Mouse (Mus musculus) testis, adult 2 months (tissue): ENCODE data around the gene Zmym5.

Experiments used
- CTCF ChIP-seq: fragments of 200-500 bp; IDR thresholded peaks from 2 replicates; pipeline ENCODE4 v1.5.1; 2012; ENCODE audit warnings: low read depth, mild to moderate bottlenecking, inconsistent platforms, low read length, moderate library complexity; ENCODE audit not compliant: control insufficient read depth, insufficient read depth, insufficient replicate concordance
- POLR2A ChIP-seq: fragments of 200-500 bp; IDR thresholded peaks from 2 replicates; pipeline ENCODE4 v1.6.1; 2012; ENCODE audit warnings: low read depth, mild to moderate bottlenecking, inconsistent platforms, low read length, moderate library complexity; ENCODE audit not compliant: control insufficient read depth

DNA sequence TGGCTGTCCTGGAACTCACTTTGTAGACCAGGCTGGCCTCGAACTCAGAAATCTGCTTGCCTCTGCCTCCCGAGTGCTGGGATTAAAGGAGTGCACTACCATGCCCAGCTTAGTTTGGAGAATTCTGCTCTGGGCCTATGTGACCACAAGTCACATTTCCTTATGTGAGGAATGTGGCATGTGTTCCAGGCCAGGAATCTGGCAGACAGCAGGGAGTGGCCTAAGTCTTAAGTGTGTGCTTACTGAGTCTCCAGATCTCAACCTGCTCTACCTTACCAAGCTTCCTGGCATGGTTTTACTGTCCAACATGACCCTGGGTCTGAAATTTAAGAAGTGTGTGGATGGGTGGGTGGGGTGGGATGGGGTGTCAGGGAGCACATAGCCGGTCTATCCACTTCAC lies 20.6 kb upstream of the Zmym5 start:
- TF ChIP-seq POLR2A = no peak
- no peak for TF ChIP-seq CTCF
